Mouse (Mus musculus) lung, embryonic 14.5 days (tissue): ENCODE results near the gene Fam126a. TPM values are rescaled to one million over a fixed set of nuclear protein-coding genes. Genes with fewer than 3 reads are reported as not detected.

ENCODE experiments used
- ATAC-seq: fragments of 200-750 bp; cut with Nextera tagmentation; 2 replicates; pipeline ENCODE4 v1.8.0; 2017; ENCODE audit warnings: mild to moderate bottlenecking, moderate TSS enrichment, moderate library complexity; ENCODE audit not compliant: insufficient read depth
- DNase-seq: peaks from one replicate; pipeline ENCODE4 v3.0.0-alpha.2; 2015
- H3K27ac ChIP-seq: fragments of 300-500 bp; sonication (generic); 2 replicates; pipeline ENCODE4 v1.5.1; 2014; ENCODE audit warnings: low read depth, mild to moderate bottlenecking, moderate library complexity
- H3K27me3 ChIP-seq: fragments of 300-500 bp; sonication (generic); 2 replicates; pipeline ENCODE4 v1.6.1; 2014; ENCODE audit warnings: low read length, control low read depth; ENCODE audit not compliant: insufficient read depth
- H3K36me3 ChIP-seq: fragments of 300-500 bp; sonication (generic); 2 replicates; pipeline ENCODE4 v1.6.1; 2014; ENCODE audit warnings: control low read depth; ENCODE audit not compliant: insufficient read depth
- H3K4me1 ChIP-seq: fragments of 300-500 bp; sonication (generic); 2 replicates; pipeline ENCODE4 v1.6.1; 2014; ENCODE audit warnings: antibody characterized with exemption, control low read depth; ENCODE audit not compliant: insufficient read depth
- H3K4me2 ChIP-seq: fragments of 300-500 bp; sonication (generic); 2 replicates; pipeline ENCODE4 v1.6.1; 2014; ENCODE audit warnings: mild to moderate bottlenecking
- H3K4me3 ChIP-seq: fragments of 300-500 bp; sonication (generic); 2 replicates; pipeline ENCODE4 v1.5.1; 2014; ENCODE audit warnings: low read depth, low read length
- H3K9ac ChIP-seq: fragments of 300-500 bp; sonication (generic); 2 replicates; pipeline ENCODE4 v1.6.1; 2014
- H3K9me3 ChIP-seq: fragments of 300-500 bp; sonication (generic); 2 replicates; pipeline ENCODE4 v1.6.1; 2016; ENCODE audit warnings: low read depth, low read length, control low read depth
- CTCF ChIP-seq: IDR thresholded peaks from 2 replicates; pipeline ENCODE4 v1.5.1; 2016; ENCODE audit warnings: antibody characterized with exemption, low read depth
- WGBS: fragments of 180-500 bp; shearing (Covaris S2); extraction: QIAGEN DNeasy Blood & Tissue Kit; methylation state at CpG from one replicate; pipeline ENCODE4 v1.1.7; 2014; 5-methylcytosine and 5-hydroxymethylcytosine counted together
- polyA plus RNA-seq: library from polyadenylated mRNA; unstranded; fragments of >200 nt; fragmentation: Nextera tagmentation; extraction: Ambion mirVana; gene quantifications from 2 replicates; pipeline ENCODE4 v1.2.1, GENCODE M21; 2014

The Fam126a gene
- polyA plus RNA-seq, 1 experiment from 2014 or later = 24.0 TPM

- Histone ChIP-seq H3K4me3 (no peak overlapping the region), H3K9ac (0 out of 2 replicates have a peak overlapping the region, but pooled peaks have one; percentile 0), H3K27me3 (no peaks in the 10 kb centered on the region), H3K9me3 (no peaks in the 10 kb centered on the region), H3K4me2 (peak overlapping the region; percentile 8; the same call in 1 of the 2 replicates), H3K36me3 (no peaks in the 10 kb centered on the region), H3K4me1 (peaks cover 4% of the 10 kb centered on the region; the same call in 1 of the 2 replicates), H3K27ac (peak overlapping the region; percentile 67; the same call in 1 of the 2 replicates)
- 48% methylated on average over 12 of the region's 12 CpGs for WGBS
- DNase-seq (peak; percentile 19), ATAC-seq (peak; percentile 82)
- TF ChIP-seq CTCF = no peak
These were observed 107.8 kb downstream of the Fam126a start for GRCm38 (mm10) chr5:23922516-23923291.

DNA sequence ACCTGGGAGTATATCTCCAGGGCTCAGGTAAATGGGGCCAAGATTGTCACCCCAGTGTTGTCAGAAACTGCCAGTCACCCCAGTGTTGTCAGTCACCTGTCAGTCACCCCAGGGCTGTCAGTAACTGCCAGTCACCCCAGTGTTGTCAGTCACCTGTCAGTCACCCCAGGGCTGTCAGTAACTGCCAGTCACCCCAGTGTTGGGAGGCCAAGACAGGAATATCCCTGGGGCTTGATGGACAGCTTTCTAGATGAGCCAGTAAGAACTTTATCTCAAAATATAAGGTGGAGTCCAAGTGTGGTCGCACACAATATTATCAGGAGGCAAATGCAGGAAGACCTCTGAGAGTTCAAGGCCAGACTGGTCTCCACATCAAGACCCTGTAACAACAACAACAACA lies 109.2 kb downstream of the Fam126a start:
- H3K27me3 ChIP-seq = no peaks in the 10 kb centered on the region
- H3K4me3 ChIP-seq = no peak overlapping the region
- DNase-seq (no peak), ATAC-seq (no peak)
- TF ChIP-seq CTCF = no peak
- WGBS = 89% methylated on average over 1 of the region's 1 CpGs
- H3K4me2 ChIP-seq = no peak overlapping the region
- H3K27ac ChIP-seq = no peak overlapping the region
- no peaks in the 10 kb centered on the region for H3K9me3 ChIP-seq
- no peaks in the 10 kb centered on the region for H3K36me3 ChIP-seq
- no peak overlapping the region for H3K9ac ChIP-seq
- H3K4me1 ChIP-seq = peaks cover 4% of the 10 kb centered on the region; the same call in 1 of the 2 replicates

GRCm38 (mm10) chr5:23919892-23920731 lies 110.4 kb downstream of the Fam126a start:
- H3K4me2 ChIP-seq = peak overlapping the region; percentile 35; the same call in 1 of the 2 replicates
- no peak for TF ChIP-seq CTCF
- H3K9ac ChIP-seq = no peak overlapping the region
- H3K36me3 ChIP-seq = no peaks in the 10 kb centered on the region
- H3K4me1 ChIP-seq = peaks cover 4% of the 10 kb centered on the region; the same call in 1 of the 2 replicates
- peak; percentile 39 for DNase-seq
- ATAC-seq = peak; percentile 57; the same call in 1 of the 2 replicates
- H3K27me3 ChIP-seq = no peaks in the 10 kb centered on the region
- 47% methylated on average over 7 of the region's 7 CpGs for WGBS
- no peak overlapping the region for H3K4me3 ChIP-seq
- peak overlapping the region; percentile 67; the same call in 1 of the 2 replicates for H3K27ac ChIP-seq
- no peaks in the 10 kb centered on the region for H3K9me3 ChIP-seq

GRCm38 (mm10) chr5:23917301-23917700 lies 113.2 kb downstream of the Fam126a start:
- peaks cover 4% of the 10 kb centered on the region; the same call in 1 of the 2 replicates for H3K4me1 ChIP-seq
- H3K9me3 ChIP-seq = no peaks in the 10 kb centered on the region
- no peak for DNase-seq
- WGBS = 73% methylated on average over 1 of the region's 1 CpGs
- no peak overlapping the region for H3K27ac ChIP-seq
- no peaks in the 10 kb centered on the region for H3K36me3 ChIP-seq
- no peaks in the 10 kb centered on the region for H3K27me3 ChIP-seq
- no peak overlapping the region for H3K4me3 ChIP-seq
- no peak overlapping the region for H3K9ac ChIP-seq
- H3K4me2 ChIP-seq = no peak overlapping the region
- no peak for TF ChIP-seq CTCF
- no peak for ATAC-seq

- no peaks in the 10 kb centered on the region for H3K27me3 ChIP-seq
- no peaks in the 10 kb centered on the region for H3K9me3 ChIP-seq
- no peak overlapping the region for H3K9ac ChIP-seq
- TF ChIP-seq CTCF = no peak
- no peak overlapping the region for H3K4me2 ChIP-seq
- no peak overlapping the region for H3K27ac ChIP-seq
- H3K4me1 ChIP-seq = no peaks in the 10 kb centered on the region
- no peak overlapping the region for H3K4me3 ChIP-seq
- 93% methylated on average over 1 of the region's 1 CpGs for WGBS
- no peaks in the 10 kb centered on the region for H3K36me3 ChIP-seq
- ATAC-seq = no peak
- DNase-seq = no peak
These were observed 118.9 kb downstream of the Fam126a start for GRCm38 (mm10) chr5:23911556-23911955.

- no peaks in the 10 kb centered on the region for H3K27me3 ChIP-seq
- no peak for ATAC-seq
- H3K4me2 ChIP-seq = no peak overlapping the region
- WGBS = 88% methylated on average over 3 of the region's 3 CpGs
- no peak overlapping the region for H3K9ac ChIP-seq
- H3K36me3 ChIP-seq = no peaks in the 10 kb centered on the region
- no peak for DNase-seq
- no peaks in the 10 kb centered on the region for H3K4me1 ChIP-seq
- no peaks in the 10 kb centered on the region for H3K9me3 ChIP-seq
- no peak overlapping the region for H3K4me3 ChIP-seq
- H3K27ac ChIP-seq = no peak overlapping the region
- TF ChIP-seq CTCF = no peak
These were observed 121.2 kb downstream of the Fam126a start for GRCm38 (mm10) chr5:23909256-23909655.
